Mouse (Mus musculus) E14TG2a.4 (cell line): ENCODE measurements around the gene Aig1.

Source experiments
- H3K27me3 ChIP-seq: 2 replicates; pipeline ENCODE4 v1.6.1; 2014; ENCODE audit warnings: low read length, control low read depth; ENCODE audit not compliant: insufficient read depth
- H3K36me3 ChIP-seq: 2 replicates; pipeline ENCODE4 v1.6.1; 2014; ENCODE audit warnings: low read length, control low read depth; ENCODE audit not compliant: insufficient read depth
- H3K4me1 ChIP-seq: replicated peaks from 2 replicates; pipeline ENCODE4 v1.6.1; 2014; ENCODE audit warnings: low read depth, low read length, control low read depth
- H3K4me3 ChIP-seq: replicated peaks from 2 replicates; pipeline ENCODE4 v1.5.1; 2014; ENCODE audit warnings: mild to moderate bottlenecking, low read length
- H3K9me3 ChIP-seq: 2 replicates; pipeline ENCODE4 v1.6.1; 2014; ENCODE audit warnings: low read length, control low read depth
- CTCF ChIP-seq: conservative IDR thresholded peaks from 2 replicates; pipeline ENCODE4 v1.5.1; 2014; ENCODE audit warnings: low read length
- NANOG ChIP-seq: IDR thresholded peaks from 2 replicates; pipeline ENCODE4 v1.6.1; 2014; ENCODE audit warnings: borderline replicate concordance, low read length, mixed read lengths
- POU5F1 ChIP-seq: IDR thresholded peaks from 2 replicates; pipeline ENCODE4 v1.6.1; 2014; ENCODE audit warnings: low read length, borderline replicate concordance

Gene Aig1

DNA sequence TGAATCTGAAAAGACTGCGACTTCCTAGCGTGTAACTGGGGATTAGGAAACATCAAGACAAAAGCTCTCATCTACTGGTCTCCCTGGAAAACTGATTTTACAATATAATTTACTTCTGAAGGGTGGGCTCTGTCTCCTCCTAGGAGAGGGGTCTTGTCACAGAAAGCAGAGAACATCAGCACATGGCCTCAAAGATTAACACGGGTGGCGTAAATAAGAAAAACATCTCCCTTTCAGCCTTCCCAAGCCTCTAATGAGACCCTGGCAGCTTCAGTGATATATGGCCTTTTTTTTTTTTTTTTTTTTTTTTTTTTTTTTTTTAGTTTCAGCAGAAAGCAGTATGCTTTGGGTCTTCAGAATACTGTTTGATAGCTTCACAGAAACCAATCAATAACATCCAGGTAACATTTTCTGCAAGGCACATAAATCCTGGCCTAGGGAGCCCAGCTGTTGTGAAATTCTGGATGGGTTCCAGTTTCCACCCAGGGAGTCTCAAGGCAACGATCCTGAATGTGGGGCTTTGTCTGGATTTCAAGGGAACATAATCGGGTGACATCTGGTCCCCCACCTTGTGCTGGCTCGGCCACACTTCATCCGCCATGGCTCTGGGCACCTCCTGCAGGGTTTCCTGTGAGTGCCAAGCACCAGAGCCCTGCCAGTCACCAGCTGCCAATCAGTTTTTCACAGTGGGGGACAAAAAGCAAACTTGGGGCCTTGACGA is 154.4 kb downstream of the Aig1 start:
- Histone ChIP-seq H3K4me1 (no peaks in the 10 kb centered on the region), H3K36me3 (no peaks in the 10 kb centered on the region), H3K4me3 (no peak overlapping the region), H3K9me3 (no peaks in the 10 kb centered on the region), H3K27me3 (no peaks in the 10 kb centered on the region)
- TF ChIP-seq POU5F1: no peak

DNA sequence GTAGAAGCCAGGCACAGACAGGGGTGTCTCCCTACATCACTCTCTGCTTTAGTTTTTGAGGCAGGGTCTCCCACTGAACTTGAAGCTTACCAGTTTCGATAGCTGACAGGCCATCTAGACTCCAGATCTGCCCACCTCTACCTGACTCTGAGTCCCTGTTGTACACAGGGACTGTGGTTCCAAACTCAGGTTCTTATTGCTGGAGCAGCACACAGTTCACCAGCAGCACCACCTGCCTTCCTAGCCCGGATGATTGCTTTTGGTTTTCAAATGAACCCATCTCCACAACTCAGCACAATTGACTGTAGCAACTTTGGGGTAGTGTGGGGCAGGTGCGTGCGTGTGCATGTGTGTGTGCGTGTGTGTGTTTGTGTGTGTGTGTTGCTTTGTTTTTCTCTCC is 155.1 kb downstream of the Aig1 start:
- Histone ChIP-seq H3K9me3 (no peaks in the 10 kb centered on the region), H3K36me3 (no peaks in the 10 kb centered on the region), H3K4me1 (no peaks in the 10 kb centered on the region), H3K27me3 (no peaks in the 10 kb centered on the region), H3K4me3 (no peak overlapping the region)
- TF ChIP-seq NANOG (no peak), CTCF (no peak)

DNA sequence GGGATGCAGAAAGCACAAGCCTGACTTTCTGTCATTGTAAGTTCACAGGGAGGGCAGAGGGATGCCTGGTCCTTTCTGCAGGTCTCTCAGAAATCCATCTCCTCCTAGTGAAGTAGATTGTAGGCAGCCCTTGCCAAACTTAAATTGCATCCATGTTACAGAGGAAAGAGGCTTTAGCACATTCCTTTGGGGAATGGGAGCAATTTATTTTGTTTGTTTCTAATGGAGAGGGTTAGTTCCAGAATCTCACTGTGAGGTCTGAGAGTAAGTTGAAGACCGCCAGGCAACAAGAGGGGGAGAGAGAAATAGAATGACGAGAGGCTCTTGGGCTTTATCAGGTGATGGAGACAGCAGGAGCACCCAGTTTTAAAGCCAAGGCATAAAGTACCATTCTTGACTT is 155.7 kb downstream of the Aig1 start:
- TF ChIP-seq NANOG (no peak), POU5F1 (no peak), CTCF (no peak)
- H3K27me3 ChIP-seq: no peaks in the 10 kb centered on the region
- no peaks in the 10 kb centered on the region for H3K4me1 ChIP-seq
- no peak overlapping the region for H3K4me3 ChIP-seq
- H3K36me3 ChIP-seq: no peaks in the 10 kb centered on the region
- no peaks in the 10 kb centered on the region for H3K9me3 ChIP-seq

DNA sequence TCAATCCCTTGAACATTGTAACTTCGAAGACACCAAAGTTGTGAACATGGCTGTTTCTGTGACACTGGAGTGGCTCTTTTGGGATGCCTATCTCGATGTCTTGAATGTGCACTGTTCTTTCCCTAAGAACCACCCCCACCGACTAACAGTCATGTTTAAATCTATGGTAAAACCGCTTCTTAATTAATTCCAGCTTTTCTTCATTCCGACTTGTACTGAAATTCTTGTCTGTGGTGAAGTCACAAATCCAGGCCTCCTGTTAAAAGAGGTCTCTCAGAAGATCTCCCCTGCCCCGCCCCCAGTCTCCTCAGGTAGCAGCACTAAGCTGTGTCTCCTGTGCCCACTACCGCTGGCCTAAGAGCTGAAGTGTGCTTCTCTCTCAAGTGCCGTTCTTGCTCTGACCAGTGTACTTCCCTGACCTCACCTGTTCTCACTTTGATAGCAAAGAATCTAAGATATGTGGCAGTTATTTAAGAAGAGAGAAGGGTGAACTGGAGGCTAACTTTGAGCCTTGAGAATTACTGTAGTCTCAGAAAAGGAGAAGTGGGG is 157.4 kb downstream of the Aig1 start:
- Histone ChIP-seq H3K27me3 (no peaks in the 10 kb centered on the region), H3K9me3 (no peaks in the 10 kb centered on the region), H3K36me3 (no peaks in the 10 kb centered on the region), H3K4me1 (no peaks in the 10 kb centered on the region), H3K4me3 (no peak overlapping the region)
- TF ChIP-seq CTCF (no peak), NANOG (no peak), POU5F1 (no peak)

DNA sequence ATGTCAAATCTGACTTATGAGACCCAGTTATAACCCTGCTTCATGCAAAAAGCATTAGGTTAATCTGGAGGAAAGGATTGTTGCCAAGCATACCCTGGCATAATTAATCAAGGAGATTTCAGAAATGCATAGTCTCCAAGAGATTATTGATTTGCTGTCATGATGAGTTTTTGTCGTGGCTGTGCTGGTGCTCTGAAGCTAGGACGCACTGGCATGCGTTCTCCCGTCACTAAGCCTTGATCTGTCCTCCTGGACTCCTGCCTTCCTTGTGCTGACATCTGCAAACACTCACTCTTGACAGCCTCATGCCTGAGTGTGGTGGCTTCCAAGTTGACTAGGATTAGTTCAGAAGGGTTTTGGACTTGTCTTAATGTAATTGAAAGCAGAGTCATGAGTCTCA is 163.0 kb downstream of the Aig1 start:
- H3K4me1 ChIP-seq: no peaks in the 10 kb centered on the region
- no peak overlapping the region for H3K4me3 ChIP-seq
- H3K9me3 ChIP-seq: no peaks in the 10 kb centered on the region
- H3K27me3 ChIP-seq: no peaks in the 10 kb centered on the region
- no peaks in the 10 kb centered on the region for H3K36me3 ChIP-seq
- TF ChIP-seq POU5F1 (no peak), NANOG (no peak), CTCF (no peak)

DNA sequence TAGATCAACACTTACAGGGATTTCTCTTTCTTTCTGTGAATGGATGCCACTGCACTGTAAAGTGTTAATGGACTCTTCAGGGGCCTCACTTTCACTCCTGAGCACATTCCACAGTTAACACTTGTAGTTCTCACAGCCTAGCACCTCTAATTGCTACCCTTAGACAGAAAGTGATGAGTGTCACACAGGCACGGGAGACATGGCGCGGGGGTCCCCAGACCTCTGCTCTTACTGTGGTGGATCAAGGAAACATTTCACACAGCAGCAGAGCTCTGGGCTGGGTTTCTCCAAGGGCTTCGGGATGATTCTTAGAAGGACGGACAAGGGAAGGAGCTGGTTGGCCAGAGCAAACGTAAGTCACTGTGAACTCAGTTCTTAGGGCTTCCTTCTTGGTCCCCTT is 166.1 kb downstream of the Aig1 start:
- Histone ChIP-seq H3K9me3 (no peaks in the 10 kb centered on the region), H3K36me3 (no peaks in the 10 kb centered on the region), H3K4me1 (no peaks in the 10 kb centered on the region), H3K27me3 (no peaks in the 10 kb centered on the region), H3K4me3 (no peak overlapping the region)
- TF ChIP-seq NANOG (no peak), POU5F1 (no peak), CTCF (no peak)

DNA sequence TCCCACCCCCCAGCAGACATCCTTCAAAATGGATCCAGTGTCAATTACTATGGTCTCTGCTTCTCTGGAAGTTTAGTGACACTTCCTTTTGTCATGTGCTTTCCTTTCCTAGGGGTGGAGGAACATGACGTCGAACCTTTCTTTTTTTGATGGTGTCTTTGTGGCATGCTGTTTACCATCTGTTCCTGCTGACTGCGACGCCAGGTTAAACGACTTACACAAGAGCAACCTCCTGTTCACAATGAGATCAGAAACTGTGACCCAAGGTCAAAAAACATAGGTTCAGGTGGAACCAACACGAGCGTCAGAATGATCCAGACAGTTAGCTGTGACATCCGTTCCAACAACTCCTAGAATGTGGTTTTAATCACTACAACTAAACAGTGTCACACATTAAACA is 166.7 kb downstream of the Aig1 start:
- no peaks in the 10 kb centered on the region for H3K4me1 ChIP-seq
- H3K36me3 ChIP-seq: no peaks in the 10 kb centered on the region
- TF ChIP-seq CTCF (no peak), POU5F1 (no peak), NANOG (no peak)
- H3K4me3 ChIP-seq: no peak overlapping the region
- no peaks in the 10 kb centered on the region for H3K9me3 ChIP-seq
- H3K27me3 ChIP-seq: no peaks in the 10 kb centered on the region

DNA sequence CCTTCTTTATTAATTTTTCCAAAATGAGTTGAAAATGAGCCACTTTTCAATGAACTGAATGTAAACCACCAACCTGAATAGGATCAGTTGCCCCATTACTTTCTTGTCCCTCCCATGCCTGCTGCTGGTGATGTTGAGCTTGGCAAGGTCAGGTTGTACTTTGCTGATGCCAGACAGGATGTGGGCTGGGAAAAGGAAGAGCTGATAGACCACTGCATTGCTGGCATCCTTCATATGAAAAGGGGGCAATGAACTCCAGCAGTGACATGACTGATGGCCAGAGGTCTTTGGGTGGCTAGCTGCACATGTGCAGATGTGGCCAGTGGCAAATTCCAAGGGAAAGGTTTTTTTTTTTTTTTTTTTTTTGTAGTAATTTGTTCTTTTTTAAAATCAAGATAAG is 172.5 kb downstream of the Aig1 start:
- no peaks in the 10 kb centered on the region for H3K4me1 ChIP-seq
- no peaks in the 10 kb centered on the region for H3K36me3 ChIP-seq
- H3K4me3 ChIP-seq: no peak overlapping the region
- TF ChIP-seq CTCF (no peak), NANOG (no peak), POU5F1 (no peak)
- no peaks in the 10 kb centered on the region for H3K27me3 ChIP-seq
- peaks cover 3% of the 10 kb centered on the region; the same call in 1 of the 2 replicates for H3K9me3 ChIP-seq

DNA sequence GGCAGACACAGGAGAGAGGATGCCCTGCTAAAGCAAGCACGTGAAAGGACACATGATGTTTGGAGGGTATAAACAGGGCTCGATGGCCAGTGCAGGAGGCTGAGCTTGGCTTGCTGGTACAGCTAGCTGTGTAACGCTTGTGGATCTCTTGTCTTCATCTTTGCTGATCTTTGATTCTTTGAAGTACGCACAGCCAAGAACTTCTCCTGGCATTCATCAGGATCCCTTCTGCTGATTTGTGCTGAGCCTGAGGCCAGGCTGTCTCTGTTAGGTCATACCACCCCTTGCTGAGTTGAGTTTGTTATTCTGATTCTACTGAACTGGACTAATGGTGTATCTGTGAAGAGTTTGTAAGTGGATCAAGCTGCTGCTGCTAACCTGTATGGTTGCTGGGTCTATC is 175.5 kb downstream of the Aig1 start:
- Histone ChIP-seq H3K4me3 (no peak overlapping the region), H3K36me3 (no peaks in the 10 kb centered on the region), H3K4me1 (peaks cover 9% of the 10 kb centered on the region), H3K9me3 (peaks cover 3% of the 10 kb centered on the region; the same call in 1 of the 2 replicates), H3K27me3 (no peaks in the 10 kb centered on the region)
- TF ChIP-seq NANOG: no peak
- no peak for TF ChIP-seq POU5F1
- TF ChIP-seq CTCF: no peak
